ENCODE assay signal across 24 mouse cellular contexts in the genomic region with DNA sequence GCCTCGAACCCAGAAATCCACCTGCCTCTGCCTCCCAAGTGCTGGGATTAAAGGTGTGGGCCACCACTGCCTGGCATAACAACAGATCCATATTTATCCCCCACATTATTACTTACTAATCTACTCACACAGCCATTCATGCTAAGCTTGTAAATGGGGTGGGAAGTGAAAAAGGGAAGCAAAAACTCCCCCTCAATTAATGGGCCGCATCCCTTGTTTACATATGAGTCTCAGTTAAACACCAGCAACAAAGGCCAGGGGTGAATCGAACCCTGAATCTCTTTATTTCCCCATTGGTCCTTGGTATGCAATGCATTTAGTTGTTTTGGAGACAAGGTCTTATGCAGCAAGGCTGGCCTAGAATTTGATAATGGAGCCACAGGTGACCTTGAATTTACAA. TPM values are rescaled to one million over a fixed set of nuclear protein-coding genes. Genes with fewer than 3 reads are reported as not detected.
DNase-seq lines count a peak whose midpoint lies in the region; ATAC-seq lines count a peak whose summit lies in the region.
"Had no signal": no experiment of that assay in that cellular context is flagged by ENCODE, and none has a peak within 500 bp of the region (broad histone marks: within the 10 kb centered on the region; RNA-seq: fewer than 3 reads in every experiment).

No protein-coding gene starts in this region.

- DNase-seq in spleen, postnatal 36 days (ENCODE audit: low spot score in 2 of 2): peak; percentile 44 to 53
- no peak for DNase-seq in spleen, postnatal 4 days (ENCODE audit: low spot score in 2 of 2)
- DNase-seq in B cell, adult 2 months: peak; percentile 31 to 32
- no peak for DNase-seq in urinary bladder, postnatal 10 days (ENCODE audit: low spot score)
- no peak for DNase-seq in adrenal gland, postnatal 4 days (ENCODE audit: low spot score in 2 of 2)
- DNase-seq: adrenal gland, adult 8-10 months; adrenal gland, postnatal 14 days; adrenal gland, postnatal 36 days; cerebellum, adult 11 months; cerebellum, adult 18-20 months; cerebellum, adult 8-10 months; cerebellum, adult 9-11 months; cerebellum, postnatal 14 days; cerebellum, postnatal 36 days; embryo, embryonic 11 days; forebrain, postnatal 0 days had no signal

- ATAC-seq in granulocyte monocyte progenitor cell, adult 5-6 weeks (replicated peaks; ENCODE audit: poor library complexity, severe bottlenecking): peak; percentile 40; the same call in 1 of the 2 replicates
- ATAC-seq in erythroid progenitor cell, adult 5-6 weeks (replicated peaks; ENCODE audit: low FRiP score, poor library complexity, severe bottlenecking): no peak
- ATAC-seq: activated CD4-positive, CD25-positive, alpha-beta regulatory T cell, adult 4 months; forebrain, embryonic 13.5 days; forebrain, embryonic 15.5 days; forebrain, postnatal 0 days had no signal

RNA-seq across cellular contexts. Expression of a gene that starts 10.3 kb away (rescaled TPM):
- 54.4 and 78.4 TPM in 2 replicates for total RNA-seq in granulocyte monocyte progenitor cell, adult 5-6 weeks (2014; fragmentation: Nextera tagmentation)
- 23.3 and 26.8 TPM in 2 replicates for total RNA-seq in granulocyte monocyte progenitor cell, adult 5-6 weeks (2017)
- 108 and 118 TPM in 2 replicates for total RNA-seq in erythroid progenitor cell, adult 5-6 weeks (2015; ENCODE audit: low replicate concordance)
- 89.5 and 99.1 TPM in 2 replicates for total RNA-seq in erythroid progenitor cell, adult 5-6 weeks (2017; ENCODE audit: low replicate concordance)
- total RNA-seq in adrenal gland, postnatal 4 days (2021): 100 to 1,000 TPM; 115 to 125 TPM

RNA-seq across cellular contexts. Expression of a gene that starts 17.2 kb away (rescaled TPM):
- not detected in 2 replicates for total RNA-seq in granulocyte monocyte progenitor cell, adult 5-6 weeks (2014; fragmentation: Nextera tagmentation)
- not detected in 2 replicates for total RNA-seq in granulocyte monocyte progenitor cell, adult 5-6 weeks (2017)
- 5.8 and 8.0 TPM in 2 replicates for total RNA-seq in erythroid progenitor cell, adult 5-6 weeks (2015; ENCODE audit: low replicate concordance)
- total RNA-seq in erythroid progenitor cell, adult 5-6 weeks (2017; ENCODE audit: low replicate concordance): 18.7 and 19.3 TPM in 2 replicates
- total RNA-seq in adrenal gland, postnatal 4 days (2021): 10 to 100 TPM in 1 of 2 experiments, 1 to 10 TPM in 1; 7.1 to 10.3 TPM

RNA-seq across cellular contexts. Expression of a gene that starts 40.6 kb away (rescaled TPM):
- not detected in 2 replicates for total RNA-seq in granulocyte monocyte progenitor cell, adult 5-6 weeks (2014; fragmentation: Nextera tagmentation)
- not detected in 2 replicates for total RNA-seq in granulocyte monocyte progenitor cell, adult 5-6 weeks (2017)
- not detected in 2 replicates for total RNA-seq in erythroid progenitor cell, adult 5-6 weeks (2015; ENCODE audit: low replicate concordance)
- total RNA-seq in erythroid progenitor cell, adult 5-6 weeks (2017; ENCODE audit: low replicate concordance): not detected in 2 replicates
- under 1 TPM; 0.34 to 0.59 TPM for total RNA-seq in adrenal gland, postnatal 4 days (2021)
- total RNA-seq: adrenal gland, adult 18-20 months; adrenal gland, adult 8-10 months; adrenal gland, postnatal 14 days; adrenal gland, postnatal 36 days; common myeloid progenitor, adult 5-6 weeks; MEL had no signal

RNA-seq across cellular contexts. Expression of a gene that starts 41.3 kb away (rescaled TPM):
- 8.5 and 12.7 TPM in 2 replicates for total RNA-seq in granulocyte monocyte progenitor cell, adult 5-6 weeks (2014; fragmentation: Nextera tagmentation)
- 5.7 and 6.1 TPM in 2 replicates for total RNA-seq in granulocyte monocyte progenitor cell, adult 5-6 weeks (2017)
- 0.42 TPM in 1 of 2 replicates, not detected in the other for total RNA-seq in erythroid progenitor cell, adult 5-6 weeks (2015; ENCODE audit: low replicate concordance)
- total RNA-seq in erythroid progenitor cell, adult 5-6 weeks (2017; ENCODE audit: low replicate concordance): 1.8 TPM in 1 of 2 replicates, not detected in the other
- 1 to 10 TPM; 3.6 TPM for total RNA-seq in adrenal gland, postnatal 4 days (2021)

Comparison
In these comparisons a context has a peak if more than half of its experiments do, and no peak if none do; other contexts are left out.
1. DNase-seq: peak in spleen, postnatal 36 days (2 of 2) and B cell, adult 2 months (2 of 2); none in spleen, postnatal 4 days (0 of 2), urinary bladder, postnatal 10 days (single experiment) and adrenal gland, postnatal 4 days (0 of 2).
2. RNA of a gene that starts 17.2 kb away (total RNA-seq): 5.8 to 19.3 TPM in erythroid progenitor cell, adult 5-6 weeks and 7.1 to 10.3 TPM in adrenal gland, postnatal 4 days; not detected in granulocyte monocyte progenitor cell, adult 5-6 weeks; every median in the first group is over 4 times any median in the second.